Mouse (Mus musculus) embryonic fibroblast, embryonic 13.5 days (primary cell): Measurements from ENCODE around the gene Gm30083.

Source experiments
- CTCF ChIP-seq: IDR thresholded peaks from 2 replicates; pipeline ENCODE4 v1.5.1; 2011; ENCODE audit warnings: mild to moderate bottlenecking, control low read depth, low read length, moderate library complexity, borderline replicate concordance; ENCODE audit not compliant: insufficient read depth
- POLR2A ChIP-seq: IDR thresholded peaks from 2 replicates; pipeline ENCODE4 v1.6.1; 2011; ENCODE audit warnings: low read depth, mild to moderate bottlenecking, control low read depth, low read length, moderate library complexity

DNA sequence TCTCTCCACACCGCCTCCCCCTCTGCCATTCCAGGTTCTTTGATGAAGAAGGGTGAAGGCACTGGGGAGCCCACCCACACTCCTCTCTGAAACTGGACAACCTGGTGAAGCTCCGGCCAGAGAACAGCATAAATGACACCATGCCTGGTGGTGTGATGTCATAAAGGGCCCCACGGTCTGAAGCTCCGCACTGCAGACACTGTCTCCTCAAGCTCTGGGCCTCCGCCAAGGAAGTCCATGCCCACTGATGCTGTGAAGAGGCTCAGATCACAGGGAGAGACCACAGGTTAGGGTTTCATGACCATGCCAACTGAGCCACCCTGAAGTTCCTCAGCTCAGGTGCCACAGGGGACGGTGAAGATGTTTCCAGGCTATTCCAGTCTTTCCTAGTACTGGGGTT lies 37.5 kb upstream of the Gm30083 start, which contains the start of gene Antxrl:
- no peak for TF ChIP-seq CTCF
- TF ChIP-seq POLR2A = no peak
